Mouse (Mus musculus) MEL (cell line): ENCODE measurements around the gene Mpp6. TPM values are rescaled to one million over a fixed set of nuclear protein-coding genes. Genes with fewer than 3 reads are reported as not detected.

Source experiments
- DNase-seq: peaks from one replicate; pipeline ENCODE4 v3.0.0; 2011; ENCODE audit warnings: low read depth, low spot score
- H3K27ac ChIP-seq: 2 replicates; pipeline ENCODE4 v1.5.1; 2012; ENCODE audit warnings: low read depth, mild to moderate bottlenecking, control low read depth, low read length, moderate library complexity; ENCODE audit not compliant: control insufficient read depth
- H3K27me3 ChIP-seq, 2 experiments: fragments of 150-350 bp in 1 of 2; sonication (generic) in 1 of 2; 2 replicates each; pipeline ENCODE4 v1.6.1; 2012; ENCODE audit warnings: low read length in 2 of 2, mild to moderate bottlenecking in 2 of 2, improper control_type of control experiment in 1 of 2, moderate library complexity in 1 of 2; ENCODE audit not compliant: insufficient read depth in 2 of 2, control insufficient read depth in 1 of 2
- H3K36me3 ChIP-seq, 2 experiments: 2 replicates each; pipeline ENCODE4 v1.6.1; 2012 to 2014; ENCODE audit warnings: low read length in 2 of 2, improper control_type of control experiment in 1 of 2, inconsistent platforms in 1 of 2, mild to moderate bottlenecking in 1 of 2; ENCODE audit not compliant: insufficient read depth in 2 of 2, control insufficient read depth in 1 of 2
- H3K4me1 ChIP-seq, 2 experiments: fragments of 150-350 bp in 1 of 2; sonication (generic) in 1 of 2; 2 replicates each; pipeline ENCODE4 v1.6.1; 2012; ENCODE audit warnings: low read length in 2 of 2, improper control_type of control experiment in 1 of 2, mild to moderate bottlenecking in 1 of 2; ENCODE audit not compliant: insufficient read depth in 2 of 2, control insufficient read depth in 1 of 2
- H3K4me3 ChIP-seq, 2 experiments: fragments of 150-350 bp in 1 of 2; sonication (generic) in 1 of 2; 2 replicates each; pipeline ENCODE4 v1.5.1; 2012; ENCODE audit warnings: low read depth in 2 of 2, low read length in 2 of 2, mild to moderate bottlenecking in 2 of 2, moderate library complexity in 2 of 2, control low read depth in 1 of 2, improper control_type of control experiment in 1 of 2; ENCODE audit not compliant: control insufficient read depth in 1 of 2, insufficient read depth in 1 of 2
- H3K79me2 ChIP-seq: 2 replicates; pipeline ENCODE4 v1.6.1; 2012; ENCODE audit warnings: mild to moderate bottlenecking, low read length, moderate library complexity; ENCODE audit not compliant: control insufficient read depth, poor library complexity, insufficient read depth
- H3K9ac ChIP-seq: 2 replicates; pipeline ENCODE4 v1.6.1; 2012; ENCODE audit warnings: low read depth, mild to moderate bottlenecking, control low read depth, low read length, moderate library complexity; ENCODE audit not compliant: control insufficient read depth, poor library complexity, severe bottlenecking
- H3K9me3 ChIP-seq: fragments of 150-350 bp; sonication (generic); replicated peaks from 2 replicates; pipeline ENCODE4 v1.6.1; 2012; ENCODE audit warnings: mild to moderate bottlenecking, low read length, improper control_type of control experiment, moderate library complexity; ENCODE audit not compliant: insufficient read depth
- CHD1 ChIP-seq: IDR thresholded peaks from 2 replicates; pipeline ENCODE4 v1.6.1; 2012; ENCODE audit warnings: low read depth, mild to moderate bottlenecking, inconsistent platforms, low read length, improper control_type of control experiment
- CHD2 ChIP-seq: IDR thresholded peaks from 2 replicates; pipeline ENCODE4 v1.6.1; 2011; ENCODE audit warnings: low read length, improper control_type of control experiment
- E2F4 ChIP-seq: IDR thresholded peaks from 2 replicates; pipeline ENCODE4 v1.6.1; 2011; ENCODE audit warnings: low read depth, low read length, improper control_type of control experiment, borderline replicate concordance
- ELF1 ChIP-seq: IDR thresholded peaks from 2 replicates; pipeline ENCODE4 v1.6.1; 2014; ENCODE audit warnings: low read depth, mild to moderate bottlenecking, inconsistent platforms, low read length, improper control_type of control experiment, moderate library complexity
- EP300 ChIP-seq, 2 experiments: IDR thresholded peaks; 2 replicates each; pipeline ENCODE4 v1.6.1; 2011; ENCODE audit warnings: improper control_type of control experiment in 2 of 2, low read length in 2 of 2, low read depth in 1 of 2, mild to moderate bottlenecking in 1 of 2
- ETS1 ChIP-seq: IDR thresholded peaks from 2 replicates; pipeline ENCODE4 v1.6.1; 2012; ENCODE audit warnings: low read depth, mild to moderate bottlenecking, inconsistent platforms, low read length, improper control_type of control experiment, moderate library complexity
- GABPA ChIP-seq: IDR thresholded peaks from 2 replicates; pipeline ENCODE4 v1.6.1; 2012; ENCODE audit warnings: low read depth, mild to moderate bottlenecking, inconsistent platforms, low read length, improper control_type of control experiment, moderate library complexity
- HCFC1 ChIP-seq: IDR thresholded peaks from 2 replicates; pipeline ENCODE4 v1.6.1; 2012; ENCODE audit warnings: low read depth, mild to moderate bottlenecking, inconsistent platforms, low read length, improper control_type of control experiment, moderate library complexity
- JUND ChIP-seq: IDR thresholded peaks from 2 replicates; pipeline ENCODE4 v1.6.1; 2011; ENCODE audit warnings: low read depth, mild to moderate bottlenecking, improper control_type of control experiment, low read length
- KAT2A ChIP-seq: conservative IDR thresholded peaks from 2 replicates; pipeline ENCODE4 v1.6.1; 2012; ENCODE audit warnings: low read depth, low read length, improper control_type of control experiment, inconsistent platforms
- MAFK ChIP-seq: IDR thresholded peaks from 2 replicates; pipeline ENCODE4 v1.6.1; 2011; ENCODE audit warnings: low read depth, mild to moderate bottlenecking, low read length, improper control_type of control experiment, borderline replicate concordance
- MAX ChIP-seq: IDR thresholded peaks from 2 replicates; pipeline ENCODE4 v1.6.1; 2011; ENCODE audit warnings: low read length, improper control_type of control experiment
- MAZ ChIP-seq: IDR thresholded peaks from 2 replicates; pipeline ENCODE4 v1.6.1; 2012; ENCODE audit warnings: low read depth, mild to moderate bottlenecking, inconsistent platforms, low read length, improper control_type of control experiment
- MXI1 ChIP-seq: IDR thresholded peaks from 2 replicates; pipeline ENCODE4 v1.6.1; 2011; ENCODE audit warnings: mild to moderate bottlenecking, low read depth, low read length, improper control_type of control experiment
- NELFE ChIP-seq: IDR thresholded peaks from 2 replicates; pipeline ENCODE4 v1.6.1; 2011; ENCODE audit warnings: low read depth, low read length, improper control_type of control experiment
- NRF1 ChIP-seq: IDR thresholded peaks from 2 replicates; pipeline ENCODE4 v1.6.1; 2014; ENCODE audit warnings: low read depth, mild to moderate bottlenecking, inconsistent platforms, low read length, improper control_type of control experiment, moderate library complexity; ENCODE audit not compliant: poor library complexity, insufficient read depth, severe bottlenecking
- POLR2A ChIP-seq, 2 experiments: IDR thresholded peaks; 2 replicates each; pipeline ENCODE4 v1.6.1; 2011 to 2012; ENCODE audit warnings: low read length in 2 of 2, mild to moderate bottlenecking in 2 of 2, control low read depth in 1 of 2, improper control_type of control experiment in 1 of 2, low read depth in 1 of 2, moderate library complexity in 1 of 2; ENCODE audit not compliant: control insufficient read depth in 1 of 2, insufficient read depth in 1 of 2, poor library complexity in 1 of 2
- POLR2AphosphoS2 ChIP-seq: IDR thresholded peaks from 2 replicates; pipeline ENCODE4 v1.6.1; 2011; ENCODE audit warnings: low read length, improper control_type of control experiment
- POLR2AphosphoS5 ChIP-seq: IDR thresholded peaks from 2 replicates; pipeline ENCODE4 v1.6.1; 2012; ENCODE audit warnings: low read depth, borderline replicate concordance, mild to moderate bottlenecking, inconsistent platforms, low read length, moderate library complexity, mixed read lengths
- RCOR1 ChIP-seq: IDR thresholded peaks from 2 replicates; pipeline ENCODE4 v1.6.1; 2012; ENCODE audit warnings: low read depth, mild to moderate bottlenecking, inconsistent platforms, low read length, improper control_type of control experiment
- SIN3A ChIP-seq: IDR thresholded peaks from 2 replicates; pipeline ENCODE4 v1.6.1; 2012; ENCODE audit warnings: low read length, improper control_type of control experiment, inconsistent platforms
- SMC3 ChIP-seq: IDR thresholded peaks from 2 replicates; pipeline ENCODE4 v1.6.1; 2011; ENCODE audit warnings: low read depth, low read length, improper control_type of control experiment
- TAL1 ChIP-seq: IDR thresholded peaks from 2 replicates; pipeline ENCODE4 v1.6.1; 2012; ENCODE audit warnings: mild to moderate bottlenecking, inconsistent platforms, low read length, moderate library complexity, mixed read lengths
- TBP ChIP-seq: IDR thresholded peaks from 2 replicates; pipeline ENCODE4 v1.8.0; 2011; ENCODE audit warnings: low read depth, low read length, improper control_type of control experiment
- USF2 ChIP-seq, 2 experiments: IDR thresholded peaks; 2 replicates each; pipeline ENCODE4 v1.6.1; 2011 to 2012; ENCODE audit warnings: improper control_type of control experiment in 2 of 2, low read length in 2 of 2, borderline replicate concordance in 1 of 2, inconsistent platforms in 1 of 2, low read depth in 1 of 2, mild to moderate bottlenecking in 1 of 2; ENCODE audit not compliant: insufficient read depth in 1 of 2
- ZKSCAN1 ChIP-seq: IDR thresholded peaks from 2 replicates; pipeline ENCODE4 v1.6.1; 2012; ENCODE audit warnings: low read depth, mild to moderate bottlenecking, inconsistent platforms, low read length, improper control_type of control experiment, moderate library complexity
- ZMIZ1 ChIP-seq: IDR thresholded peaks from 2 replicates; pipeline ENCODE4 v1.6.1; 2012; ENCODE audit warnings: low read depth, mild to moderate bottlenecking, inconsistent platforms, low read length, improper control_type of control experiment, moderate library complexity
- polyA plus RNA-seq, 2 experiments: library from polyadenylated mRNA; stranded (reverse) in 1 of 2; unstranded in 1 of 2; fragments of >175 nt in 1 of 2; fragments of >200 nt in 1 of 2; gene quantifications; 2 replicates each; pipeline versions ENCODE4 v1.2.1 to v1.2.4; 2012; ENCODE audit warnings: low replicate concordance in 2 of 2, low read depth in 1 of 2; ENCODE audit not compliant: insufficient read length in 2 of 2, insufficient read depth in 1 of 2, missing spikeins in 1 of 2
- total RNA-seq: library from RNA; depleted of rRNA; stranded (reverse); fragments of 300-350 nt; gene quantifications from 2 replicates; pipeline ENCODE4 v1.2.3, GENCODE M21; 2012

The Mpp6 gene
- total and polyA plus RNA-seq, 3 experiments, result 68.1 to 74.8 TPM; not detected in 1

DNA sequence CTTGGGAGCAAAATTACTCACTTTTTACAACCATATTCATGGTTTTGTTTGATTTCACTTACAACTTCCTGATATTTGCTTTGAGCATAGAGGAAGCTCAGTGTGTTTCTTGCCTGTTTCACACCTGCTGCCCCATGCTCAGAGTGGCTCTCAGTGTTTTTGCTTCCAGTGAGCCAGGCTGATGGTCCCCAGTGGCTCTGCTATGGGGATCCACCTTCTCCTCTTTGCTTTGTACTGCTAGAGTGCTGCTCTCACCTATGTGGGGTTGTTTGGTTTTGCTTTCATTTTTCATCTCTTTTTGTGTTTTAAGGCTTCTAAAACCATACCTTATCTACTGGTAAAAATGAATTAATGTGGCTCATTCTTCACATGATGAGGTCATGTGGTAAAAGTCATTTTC lies 36.1 kb downstream of the Mpp6 start:
- no peak overlapping the region for H3K4me3 ChIP-seq
- H3K36me3 ChIP-seq, result peaks cover 2 to 7% of the 10 kb centered on the region in 2 experiments; a peak in 3 of 4 replicates
- no peaks in the 10 kb centered on the region for H3K4me1 ChIP-seq
- no peaks in the 10 kb centered on the region for H3K9me3 ChIP-seq
- H3K9ac ChIP-seq, result no peak overlapping the region
- no peak for DNase-seq
- no peak for TF ChIP-seq NRF1
- no peak for TF ChIP-seq CHD2
- no peak for TF ChIP-seq SMC3
- no peak for TF ChIP-seq CHD1
- TF ChIP-seq RCOR1, result no peak
- TF ChIP-seq MAX, result no peak
- no peak for TF ChIP-seq ZKSCAN1
- TF ChIP-seq TBP, result no peak
- no peak for TF ChIP-seq MAZ
- TF ChIP-seq POLR2AphosphoS2, result no peak
- no peak for TF ChIP-seq EP300 (IDR thresholded peaks at IDR 0.05; ENCODE audit: low read depth in 1 of 2, low read length in 2 of 2)
- no peak for TF ChIP-seq SIN3A
- TF ChIP-seq GABPA, result no peak
- TF ChIP-seq USF2 (IDR thresholded peaks at IDR 0.05; ENCODE audit: borderline replicate concordance in 1 of 2, insufficient read depth in 1 of 2, low read depth in 1 of 2, low read length in 2 of 2), result no peak
- TF ChIP-seq POLR2A (IDR thresholded peaks at IDR 0.05; ENCODE audit: control insufficient read depth in 1 of 2, insufficient read depth in 1 of 2, low read depth in 1 of 2, low read length in 2 of 2, poor library complexity in 1 of 2), result no peak
- no peaks in the 10 kb centered on the region; the same call in 1 of the 2 replicates for H3K79me2 ChIP-seq
- no peak overlapping the region for H3K27ac ChIP-seq
- no peaks in the 10 kb centered on the region for H3K27me3 ChIP-seq

DNA sequence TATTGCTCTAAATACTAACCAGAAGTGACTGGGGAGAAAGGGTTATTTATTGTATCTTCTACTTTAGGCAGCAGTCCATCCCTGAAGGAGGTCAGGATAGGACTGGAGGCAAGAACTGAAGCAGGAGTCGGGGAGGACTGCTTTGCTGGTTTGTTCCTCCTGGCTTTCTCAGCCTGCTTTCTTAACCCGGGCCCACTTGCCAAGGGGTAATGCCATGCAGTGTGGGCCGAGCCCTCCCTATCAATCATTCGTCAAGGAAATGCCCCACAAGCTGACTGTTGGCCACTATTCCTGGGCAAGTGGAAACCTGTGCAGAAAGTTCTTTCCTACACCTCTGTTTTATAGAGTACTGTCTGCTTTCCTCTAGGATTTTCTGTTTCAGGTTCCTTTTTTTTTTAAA lies 39.3 kb downstream of the Mpp6 start:
- H3K79me2 ChIP-seq, result no peaks in the 10 kb centered on the region; the same call in 1 of the 2 replicates
- H3K36me3 ChIP-seq, result peaks cover 2 to 7% of the 10 kb centered on the region in 2 experiments; a peak in 3 of 4 replicates
- no peaks in the 10 kb centered on the region for H3K4me1 ChIP-seq
- H3K4me3 ChIP-seq, result no peak overlapping the region
- H3K9ac ChIP-seq, result no peak overlapping the region
- H3K9me3 ChIP-seq, result no peaks in the 10 kb centered on the region
- TF ChIP-seq KAT2A (no peak), SIN3A (no peak), TBP (no peak), E2F4 (no peak), MAZ (no peak), ELF1 (no peak), NELFE (no peak), ETS1 (no peak), GABPA (no peak), NRF1 (no peak), ZMIZ1 (no peak), ZKSCAN1 (no peak), TAL1 (no peak), POLR2AphosphoS5 (no peak), HCFC1 (no peak), RCOR1 (no peak), MXI1 (no peak), CHD2 (no peak), JUND (no peak), MAFK (no peak)
- TF ChIP-seq, all 39 proteins: peak for 0
- no peaks in the 10 kb centered on the region for H3K27me3 ChIP-seq
- no peak overlapping the region for H3K27ac ChIP-seq
- no peak for DNase-seq
